Mouse (Mus musculus) hindbrain, embryonic 14.5 days (tissue): ENCODE measurements around the gene Ccdc9. TPM values are rescaled to one million over a fixed set of nuclear protein-coding genes. Genes with fewer than 3 reads are reported as not detected.

Experiments
- ATAC-seq: fragments of 200-750 bp; cut with Nextera tagmentation; 2 replicates; pipeline ENCODE4 v1.8.0; 2017; ENCODE audit warnings: moderate number of reproducible peaks, mild to moderate bottlenecking, moderate TSS enrichment, moderate library complexity; ENCODE audit not compliant: low FRiP score
- DNase-seq: peaks from one replicate; pipeline ENCODE4 v3.0.0-alpha.2; 2015; ENCODE audit warnings: low spot score
- H3K27ac ChIP-seq: fragments of 300-500 bp; sonication (generic); 2 replicates; pipeline ENCODE4 v1.5.1; 2014; ENCODE audit warnings: mild to moderate bottlenecking, moderate library complexity
- H3K27me3 ChIP-seq: fragments of 300-500 bp; sonication (generic); 2 replicates; pipeline ENCODE4 v1.6.1; 2014; ENCODE audit warnings: mild to moderate bottlenecking, low read length, mixed read lengths; ENCODE audit not compliant: control insufficient read depth, insufficient read depth
- H3K36me3 ChIP-seq: fragments of 300-500 bp; sonication (generic); replicated peaks from 2 replicates; pipeline ENCODE4 v1.6.1; 2014; ENCODE audit not compliant: control insufficient read depth, insufficient read depth
- H3K4me1 ChIP-seq: fragments of 300-500 bp; sonication (generic); replicated peaks from 2 replicates; pipeline ENCODE4 v1.6.1; 2014; ENCODE audit warnings: antibody characterized with exemption, low read length, mixed read lengths; ENCODE audit not compliant: control insufficient read depth, insufficient read depth
- H3K4me2 ChIP-seq: fragments of 300-500 bp; sonication (generic); replicated peaks from 2 replicates; pipeline ENCODE4 v1.6.1; 2014; ENCODE audit warnings: mild to moderate bottlenecking, moderate library complexity
- H3K4me3 ChIP-seq: fragments of 300-500 bp; sonication (generic); replicated peaks from 2 replicates; pipeline ENCODE4 v1.5.1; 2014; ENCODE audit warnings: mild to moderate bottlenecking, low read length
- H3K9ac ChIP-seq: fragments of 300-500 bp; sonication (generic); 2 replicates; pipeline ENCODE4 v1.6.1; 2014
- H3K9me3 ChIP-seq: fragments of 300-500 bp; sonication (generic); 2 replicates; pipeline ENCODE4 v1.6.1; 2016; ENCODE audit warnings: low read length; ENCODE audit not compliant: control insufficient read depth
- WGBS: fragments of 180-500 bp; shearing (Covaris S2); extraction: QIAGEN DNeasy Blood & Tissue Kit; methylation state at CpG from one replicate; pipeline ENCODE4 v1.1.7; 2014; 5-methylcytosine and 5-hydroxymethylcytosine counted together
- polyA plus RNA-seq: library from polyadenylated mRNA; unstranded; fragments of >200 nt; fragmentation: Nextera tagmentation; extraction: Ambion mirVana; gene quantifications from 2 replicates; pipeline ENCODE4 v1.2.1, GENCODE M21; 2014

The Ccdc9 gene
- polyA plus RNA-seq, 1 experiment from 2014 or later = 17.0 TPM

DNA sequence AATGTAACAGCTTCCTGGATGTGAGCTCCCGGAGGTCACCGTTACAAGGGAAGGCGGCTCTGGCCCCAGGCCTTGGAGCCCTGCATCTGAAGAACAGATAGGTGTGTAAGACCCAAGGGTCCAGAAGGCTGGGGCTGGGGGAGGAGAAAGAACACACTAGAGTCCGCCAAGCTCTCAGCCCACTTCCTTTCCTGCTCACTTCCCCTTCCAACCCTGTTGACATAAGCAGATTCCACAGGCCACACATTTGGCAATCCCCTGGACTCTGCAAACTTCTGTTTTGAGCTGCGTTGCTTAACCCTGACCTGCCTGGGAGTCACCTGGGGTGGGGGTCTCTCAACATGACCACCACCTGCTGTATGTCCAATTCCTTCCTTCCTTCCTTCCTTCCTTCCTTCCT, 42.5 kb downstream of the Ccdc9 start, which contains the start of gene C5ar2:
TSS of gene C5ar2 (minus strand) at position 88 of the 400 bp plus-strand sequence.
- ATAC-seq (no peak), DNase-seq (no peak)

DNA sequence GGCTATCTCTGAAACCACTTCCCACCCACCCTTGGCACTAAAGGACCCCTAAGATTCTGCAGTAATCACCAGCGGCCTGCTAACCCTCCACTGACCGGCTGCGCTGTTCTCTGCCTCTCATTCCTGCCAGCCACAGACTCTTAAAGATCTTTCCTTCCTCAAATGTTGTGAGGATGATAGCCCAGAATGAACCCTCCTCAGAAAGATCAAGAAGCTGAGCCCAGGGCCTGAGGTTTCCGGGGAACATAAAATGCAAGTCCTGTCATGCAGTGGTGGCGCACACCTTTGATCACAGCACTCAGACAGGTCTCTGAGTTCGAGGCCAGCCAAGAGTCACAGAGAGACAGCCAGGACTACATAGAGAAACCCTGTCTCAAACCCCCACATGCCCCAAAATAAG, 44.4 kb downstream of the Ccdc9 start:
- 87% methylated on average over 6 of the region's 6 CpGs for WGBS
- Histone ChIP-seq H3K27ac (no peak overlapping the region), H3K4me3 (no peak overlapping the region), H3K9ac (no peak overlapping the region), H3K4me1 (no peaks in the 10 kb centered on the region), H3K27me3 (no peaks in the 10 kb centered on the region), H3K9me3 (no peaks in the 10 kb centered on the region), H3K4me2 (no peak overlapping the region), H3K36me3 (no peaks in the 10 kb centered on the region)
- no peak for DNase-seq
- no peak for ATAC-seq

More for the DNA sequence above, 42.5 kb downstream of the Ccdc9 start, which contains the start of gene C5ar2:
- Histone ChIP-seq H3K4me2 (no peak within 1 kb of the TSS), H3K4me1 (no peaks in the 10 kb centered on the region), H3K27me3 (no peaks in the 10 kb centered on the region), H3K9me3 (no peaks in the 10 kb centered on the region), H3K36me3 (no peaks in the 10 kb centered on the region), H3K9ac (no peak within 1 kb of the TSS), H3K4me3 (no peak within 1 kb of the TSS), H3K27ac (no peak within 1 kb of the TSS)
- 82% methylated on average over 5 of the region's 5 CpGs for WGBS

DNA sequence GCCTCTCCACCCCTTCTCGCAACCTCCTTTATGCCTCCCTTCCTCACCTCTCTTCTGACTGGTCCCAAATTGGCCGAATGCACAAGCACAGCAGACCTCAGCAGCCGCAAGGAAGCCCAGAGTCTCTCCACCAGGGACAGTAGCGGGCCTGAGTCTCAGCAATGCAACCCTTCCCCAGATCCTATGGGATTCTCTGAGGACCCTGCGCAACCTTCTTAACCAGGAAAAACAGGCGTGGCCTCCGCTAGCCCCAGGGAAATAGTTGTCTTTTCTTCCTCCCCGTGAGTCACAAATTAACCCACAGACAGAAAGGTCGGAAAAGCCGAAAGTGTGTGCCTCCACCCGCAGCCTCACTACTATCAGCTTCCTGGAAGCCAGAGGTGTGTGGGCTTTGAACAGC, 44.8 kb downstream of the Ccdc9 start:
- Histone ChIP-seq H3K4me2 (no peak overlapping the region), H3K4me1 (no peaks in the 10 kb centered on the region), H3K9ac (no peak overlapping the region), H3K27ac (no peak overlapping the region), H3K36me3 (no peaks in the 10 kb centered on the region), H3K27me3 (no peaks in the 10 kb centered on the region), H3K9me3 (no peaks in the 10 kb centered on the region), H3K4me3 (no peak overlapping the region)
- DNase-seq (no peak), ATAC-seq (no peak)
- 64% methylated on average over 11 of the region's 11 CpGs for WGBS

DNA sequence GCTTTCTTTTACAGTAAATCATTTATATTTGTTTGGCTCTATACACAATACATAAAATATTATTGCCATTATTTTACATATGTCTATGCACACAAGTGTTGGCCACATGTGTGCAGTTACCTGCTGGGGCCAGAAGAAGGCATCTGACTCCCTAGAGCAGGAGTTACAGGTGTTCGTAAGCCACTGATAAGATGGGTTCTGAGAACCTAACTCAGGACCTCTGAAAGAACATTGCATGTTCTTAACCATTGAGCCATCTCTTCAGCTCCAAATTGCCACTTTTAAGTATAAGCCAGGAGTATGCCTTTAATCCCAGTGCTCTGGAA, 45.7 kb downstream of the Ccdc9 start:
- no peak overlapping the region for H3K27ac ChIP-seq
- no peaks in the 10 kb centered on the region for H3K36me3 ChIP-seq
- no peak overlapping the region for H3K4me2 ChIP-seq
- H3K4me1 ChIP-seq = no peaks in the 10 kb centered on the region
- H3K9ac ChIP-seq = no peak overlapping the region
- WGBS = 98% methylated on average over 1 of the region's 1 CpGs
- no peak overlapping the region for H3K4me3 ChIP-seq
- no peaks in the 10 kb centered on the region for H3K9me3 ChIP-seq
- DNase-seq (no peak), ATAC-seq (no peak)
- H3K27me3 ChIP-seq = no peaks in the 10 kb centered on the region

DNA sequence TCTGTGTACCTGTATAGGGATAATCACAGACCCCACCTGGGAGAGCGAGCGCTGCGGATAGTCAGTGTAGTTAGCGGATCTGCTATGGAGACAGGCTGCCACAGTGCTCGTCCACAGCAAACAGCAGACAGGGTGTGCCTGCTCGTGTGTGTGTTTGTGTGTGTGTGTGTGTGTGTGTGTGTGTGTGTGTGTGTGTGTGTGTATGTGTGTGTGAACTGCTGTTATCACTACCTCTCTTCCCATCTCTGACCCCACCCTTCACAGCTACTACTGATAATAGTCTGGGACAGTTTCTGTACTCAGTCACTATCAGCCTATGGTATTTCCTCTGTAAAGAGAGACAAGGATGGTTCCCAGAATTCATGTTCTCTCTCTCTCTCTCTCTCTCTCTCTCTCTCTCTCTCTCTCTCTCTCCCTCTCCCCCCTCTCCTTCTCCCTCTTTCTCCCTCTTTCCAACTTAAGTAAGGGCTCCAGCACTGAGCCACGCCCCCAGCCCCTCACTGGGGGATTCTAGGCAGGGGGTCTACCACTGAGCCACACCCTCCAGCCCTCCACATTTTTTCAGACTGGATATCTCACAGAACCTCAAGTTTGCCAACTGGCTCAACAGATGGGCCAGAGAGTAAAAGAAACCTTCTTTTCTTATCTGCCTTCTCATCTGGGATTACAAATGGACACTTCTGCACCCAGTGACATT, 46.2 kb downstream of the Ccdc9 start:
- Histone ChIP-seq H3K4me3 (no peak overlapping the region), H3K27me3 (no peaks in the 10 kb centered on the region), H3K9me3 (no peaks in the 10 kb centered on the region), H3K4me2 (no peak overlapping the region), H3K4me1 (no peaks in the 10 kb centered on the region), H3K9ac (no peak overlapping the region), H3K36me3 (no peaks in the 10 kb centered on the region), H3K27ac (no peak overlapping the region)
- no peak for DNase-seq
- 85% methylated on average over 7 of the region's 7 CpGs for WGBS
- no peak for ATAC-seq

DNA sequence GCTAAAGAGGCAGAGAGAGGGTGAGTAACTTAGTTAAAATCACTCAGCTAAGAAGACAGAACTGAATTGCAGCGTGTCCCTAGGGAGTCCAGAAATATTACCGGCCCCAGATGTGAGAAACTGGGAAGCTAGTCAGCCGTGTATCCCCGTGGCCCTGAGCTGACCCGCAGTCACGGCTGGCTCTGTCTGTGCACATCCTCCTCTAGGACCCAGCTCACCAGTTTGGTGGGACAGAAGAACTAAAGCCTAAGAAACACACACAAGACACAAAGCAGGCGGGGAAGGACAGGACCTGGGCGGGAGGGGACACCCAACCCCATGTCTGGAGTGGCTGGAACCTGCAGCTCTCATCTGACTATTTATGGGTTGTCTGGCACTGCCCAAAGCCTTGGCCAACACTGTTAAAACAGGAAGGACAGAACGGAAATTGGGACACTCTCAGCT, 47.0 kb downstream of the Ccdc9 start:
- no peak overlapping the region for H3K27ac ChIP-seq
- H3K36me3 ChIP-seq = no peaks in the 10 kb centered on the region
- no peak overlapping the region for H3K4me2 ChIP-seq
- DNase-seq (no peak), ATAC-seq (no peak)
- H3K4me3 ChIP-seq = no peak overlapping the region
- H3K27me3 ChIP-seq = no peaks in the 10 kb centered on the region
- H3K9ac ChIP-seq = no peak overlapping the region
- WGBS = 61% methylated on average over 9 of the region's 9 CpGs
- no peaks in the 10 kb centered on the region for H3K9me3 ChIP-seq
- H3K4me1 ChIP-seq = no peaks in the 10 kb centered on the region

DNA sequence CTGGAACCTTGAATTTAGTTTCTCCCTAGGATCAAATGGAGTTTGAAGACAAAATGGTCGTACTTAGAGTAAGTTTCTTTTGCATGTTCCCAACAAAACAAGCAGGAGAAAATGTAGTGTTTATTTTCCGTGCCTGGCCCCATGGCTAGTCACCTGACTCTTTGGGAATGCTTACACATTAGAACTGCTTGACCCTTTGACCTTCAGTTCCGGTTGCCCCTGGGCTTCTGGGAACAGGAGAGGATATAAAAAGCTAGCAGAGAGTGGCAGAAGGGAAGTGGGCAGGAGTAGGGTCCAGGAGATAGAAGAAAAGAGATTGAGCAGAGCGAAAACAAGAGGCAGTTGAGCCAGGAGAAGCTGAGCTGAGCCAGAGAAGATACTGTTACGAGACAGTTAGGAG, 56.7 kb downstream of the Ccdc9 start:
- DNase-seq = no peak
- Histone ChIP-seq H3K4me1 (no peaks in the 10 kb centered on the region), H3K36me3 (no peaks in the 10 kb centered on the region), H3K27ac (no peak overlapping the region), H3K4me3 (no peak overlapping the region), H3K4me2 (no peak overlapping the region), H3K9me3 (no peaks in the 10 kb centered on the region), H3K27me3 (no peaks in the 10 kb centered on the region), H3K9ac (no peak overlapping the region)
- 62% methylated on average over 5 of the region's 5 CpGs for WGBS
- no peak for ATAC-seq

Other genes with a start within 250 kb of the Ccdc9 start
- 7.9 and 8.8 TPM in 2 replicates for gene Bicra, start 238.9 kb downstream of the Ccdc9 start, polyA plus RNA-seq
- 0.16 TPM in 2 replicates for gene Zfp541, start 225.0 kb downstream of the Ccdc9 start, polyA plus RNA-seq
- gene Napa, start 188.3 kb downstream of the Ccdc9 start, polyA plus RNA-seq = 202 and 214 TPM in 2 replicates
- 34.8 and 37.1 TPM in 2 replicates for gene Kptn, start 166.9 kb downstream of the Ccdc9 start, polyA plus RNA-seq
- gene Slc8a2, start 157.0 kb downstream of the Ccdc9 start, polyA plus RNA-seq = 0.95 and 1.4 TPM in 2 replicates
- 98.4 and 121 TPM in 2 replicates for gene Meis3, start 111.7 kb downstream of the Ccdc9 start, polyA plus RNA-seq
- gene Dhx34, start 64.8 kb downstream of the Ccdc9 start, polyA plus RNA-seq = 7.8 and 9.9 TPM in 2 replicates
- 0.13 TPM in 1 of 2 replicates, not detected in the other for gene C5ar2, start 42.6 kb downstream of the Ccdc9 start, polyA plus RNA-seq
- 2.1 and 2.8 TPM in 2 replicates for gene C5ar1, start 27.3 kb downstream of the Ccdc9 start, polyA plus RNA-seq
- gene Inafm1, start 13.2 kb downstream of the Ccdc9 start, polyA plus RNA-seq = 51.3 and 51.6 TPM in 2 replicates
- gene Bbc3, start 21.6 kb upstream of the Ccdc9 start, polyA plus RNA-seq = 20.3 and 21.0 TPM in 2 replicates
- gene Sae1, start 101.0 kb upstream of the Ccdc9 start, polyA plus RNA-seq = 224 and 245 TPM in 2 replicates
- 14.4 and 17.0 TPM in 2 replicates for gene Zc3h4, start 114.1 kb upstream of the Ccdc9 start, polyA plus RNA-seq
- 64.3 and 75.4 TPM in 2 replicates for gene Tmem160, start 166.0 kb upstream of the Ccdc9 start, polyA plus RNA-seq
- gene Npas1, start 190.9 kb upstream of the Ccdc9 start, polyA plus RNA-seq = 2.2 and 4.4 TPM in 2 replicates